ENCODE assay signal across 29 mouse cellular contexts in genomic region chr7:125187011-125187740, GRCm38 (mm10).
A peak's percentile ranks its signal among the peaks of the same experiment; 100 is the strongest.
DNase-seq lines count a peak whose midpoint lies in the region; ATAC-seq lines count a peak whose summit lies in the region.
"Had no signal": no experiment of that assay in that cellular context is flagged by ENCODE, and none has a peak within 500 bp of the region (broad histone marks: within the 10 kb centered on the region; RNA-seq: fewer than 3 reads in every experiment).

No protein-coding gene starts in this region.

- no peaks in the 10 kb centered on the region for H3K4me1 ChIP-seq in hindbrain, embryonic 14.5 days (replicated peaks; ENCODE audit: control insufficient read depth, insufficient read depth, low read length)
- H3K4me1 ChIP-seq in hindbrain, embryonic 10.5 days (replicated peaks) = 0 out of 2 replicates have a peak, but pooled peaks cover 11% of the 10 kb centered on the region
- H3K4me1 ChIP-seq: heart, embryonic 15.5 days; neural tube, embryonic 12.5 days had no signal

- no peak for ATAC-seq in hindbrain, embryonic 14.5 days (ENCODE audit: low FRiP score)
- peak; percentile 45 for ATAC-seq in granulocyte monocyte progenitor cell, adult 5-6 weeks (replicated peaks; ENCODE audit: poor library complexity, severe bottlenecking)
- ATAC-seq in frontal cortex, adult (ENCODE audit: low TSS enrichment) = no peak
- ATAC-seq: forebrain, embryonic 16.5 days; midbrain, embryonic 15.5 days; Patski had no signal

- H3K9ac ChIP-seq in hindbrain, embryonic 14.5 days = no peak overlapping the region
- H3K9ac ChIP-seq: embryonic facial prominence, embryonic 13.5 days; heart, embryonic 15.5 days; hindbrain, embryonic 15.5 days; liver, embryonic 14.5 days; midbrain, embryonic 15.5 days; neural tube, embryonic 12.5 days had no signal

- no peak overlapping the region for H3K27ac ChIP-seq in hindbrain, embryonic 14.5 days
- H3K27ac ChIP-seq in hindbrain, embryonic 10.5 days = no peak overlapping the region
- H3K27ac ChIP-seq: embryonic facial prominence, embryonic 13.5 days; heart, embryonic 10.5 days; heart, embryonic 15.5 days; hindbrain, embryonic 15.5 days; kidney, postnatal 0 days; liver, embryonic 14.5 days; macrophage; midbrain, embryonic 15.5 days; neural tube, embryonic 12.5 days had no signal

- H3K9me3 ChIP-seq in hindbrain, embryonic 14.5 days (ENCODE audit: control insufficient read depth, low read length) = no peaks in the 10 kb centered on the region
- no peaks in the 10 kb centered on the region for H3K9me3 ChIP-seq in hindbrain, embryonic 10.5 days
- H3K9me3 ChIP-seq: embryonic facial prominence, embryonic 13.5 days; heart, embryonic 10.5 days; heart, embryonic 15.5 days; hindbrain, embryonic 15.5 days; midbrain, embryonic 15.5 days; neural tube, embryonic 12.5 days had no signal

- peak; percentile 77 to 83 for DNase-seq in cerebellum, postnatal 10 days
- no peak for DNase-seq in cerebellum, postnatal 36 days
- peak; percentile 30 for DNase-seq in hindbrain, embryonic 14.5 days (ENCODE audit: low spot score)
- DNase-seq in hindbrain, embryonic 10.5 days (ENCODE audit: low spot score) = no peak
- DNase-seq in 416B (ENCODE audit: low read depth) = peak; percentile 35
- no peak for DNase-seq in embryo, embryonic 9.5 days (ENCODE audit: extremely low spot score)
- DNase-seq: adrenal gland, postnatal 10 days; cerebellum, adult 11-12 months; cerebellum, postnatal 25 days; embryo, embryonic 11 days; kidney, adult 8-10 months; layer of hippocampus, postnatal 36 days; liver; lung, adult 2 months; lung, postnatal 10 days; right cerebral cortex, adult 18-20 months had no signal

- H3K4me3 ChIP-seq in hindbrain, embryonic 14.5 days (replicated peaks; ENCODE audit: low read length) = no peak overlapping the region
- H3K4me3 ChIP-seq in hindbrain, embryonic 10.5 days = no peak overlapping the region
- H3K4me3 ChIP-seq: embryonic facial prominence, embryonic 13.5 days; heart, embryonic 10.5 days; heart, embryonic 15.5 days; hindbrain, embryonic 15.5 days; midbrain, embryonic 15.5 days; neural tube, embryonic 12.5 days had no signal

- no peaks in the 10 kb centered on the region for H3K27me3 ChIP-seq in hindbrain, embryonic 14.5 days (ENCODE audit: control insufficient read depth, insufficient read depth, low read length)
- no peaks in the 10 kb centered on the region for H3K27me3 ChIP-seq in hindbrain, embryonic 10.5 days (ENCODE audit: insufficient read depth, poor library complexity, severe bottlenecking)
- H3K27me3 ChIP-seq: embryonic facial prominence, embryonic 13.5 days; heart, embryonic 15.5 days; hindbrain, embryonic 15.5 days; midbrain, embryonic 15.5 days; neural tube, embryonic 12.5 days; Patski had no signal

- H3K36me3 ChIP-seq in hindbrain, embryonic 14.5 days (replicated peaks; ENCODE audit: control insufficient read depth, insufficient read depth) = no peaks in the 10 kb centered on the region
- no peaks in the 10 kb centered on the region for H3K36me3 ChIP-seq in hindbrain, embryonic 10.5 days
- H3K36me3 ChIP-seq: embryonic facial prominence, embryonic 13.5 days; heart, embryonic 10.5 days; heart, embryonic 15.5 days; hindbrain, embryonic 15.5 days; midbrain, embryonic 15.5 days; neural tube, embryonic 12.5 days had no signal

- no peak overlapping the region for H3K4me2 ChIP-seq in hindbrain, embryonic 14.5 days (replicated peaks)
- H3K4me2 ChIP-seq: embryonic facial prominence, embryonic 13.5 days; heart, embryonic 15.5 days; hindbrain, embryonic 15.5 days; midbrain, embryonic 15.5 days; neural tube, embryonic 12.5 days had no signal

- WGBS in hindbrain, embryonic 14.5 days = 77% methylated on average over 10 of the region's 10 CpGs
- 88% methylated on average over 10 of the region's 10 CpGs for WGBS in hindbrain, embryonic 10.5 days

Comparison
In these comparisons a context has a peak if more than half of its experiments do, and no peak if none do; other contexts are left out.
1. DNase-seq: peak in cerebellum, postnatal 10 days (2 of 2), hindbrain, embryonic 14.5 days (single experiment) and 416B (single experiment); none in cerebellum, postnatal 36 days (0 of 2), hindbrain, embryonic 10.5 days (single experiment) and embryo, embryonic 9.5 days (single experiment).